Mouse (Mus musculus) ES-E14 (cell line): ENCODE results near the gene Olfr251.

Experiments
- CHD2 ChIP-seq: IDR thresholded peaks from 2 replicates; pipeline ENCODE4 v1.6.1; 2014; ENCODE audit warnings: mild to moderate bottlenecking, low read depth, low read length, inconsistent platforms
- HCFC1 ChIP-seq: IDR thresholded peaks from 2 replicates; pipeline ENCODE4 v1.6.1; 2012; ENCODE audit warnings: low read length, inconsistent platforms, borderline replicate concordance; ENCODE audit not compliant: insufficient read depth
- MAFK ChIP-seq: IDR thresholded peaks from 2 replicates; pipeline ENCODE4 v1.6.1; 2014; ENCODE audit warnings: mild to moderate bottlenecking, low read depth, low read length, inconsistent platforms; ENCODE audit not compliant: insufficient read depth
- ZC3H11A ChIP-seq: IDR thresholded peaks from 2 replicates; pipeline ENCODE4 v1.6.1; 2012; ENCODE audit warnings: low read depth, mild to moderate bottlenecking, inconsistent platforms, low read length, borderline replicate concordance
- ZNF384 ChIP-seq: IDR thresholded peaks from 2 replicates; pipeline ENCODE4 v1.6.1; 2012; ENCODE audit warnings: low read depth, low read length, inconsistent platforms

- TF ChIP-seq CHD2 = no peak
- TF ChIP-seq ZNF384 = no peak
- TF ChIP-seq MAFK = no peak
- no peak for TF ChIP-seq ZC3H11A
- no peak for TF ChIP-seq HCFC1
Measured at GRCm38 (mm10) chr9:38429155-38429554, 52.3 kb downstream of the Olfr251 start, which contains the start of gene Olfr901.
